Mouse (Mus musculus) right cerebral cortex, postnatal 4 days (tissue): ENCODE data around the gene Gm10719.
"Not testable (repeated sequence)": the region's sequence is repeated elsewhere in the genome, so short reads cannot be mapped to it uniquely, and the experiment has no call there.

Experiments
- DNase-seq: peaks from one replicate; pipeline ENCODE4 v3.0.0-alpha.2; 2022

The Gm10719 gene

DNA sequence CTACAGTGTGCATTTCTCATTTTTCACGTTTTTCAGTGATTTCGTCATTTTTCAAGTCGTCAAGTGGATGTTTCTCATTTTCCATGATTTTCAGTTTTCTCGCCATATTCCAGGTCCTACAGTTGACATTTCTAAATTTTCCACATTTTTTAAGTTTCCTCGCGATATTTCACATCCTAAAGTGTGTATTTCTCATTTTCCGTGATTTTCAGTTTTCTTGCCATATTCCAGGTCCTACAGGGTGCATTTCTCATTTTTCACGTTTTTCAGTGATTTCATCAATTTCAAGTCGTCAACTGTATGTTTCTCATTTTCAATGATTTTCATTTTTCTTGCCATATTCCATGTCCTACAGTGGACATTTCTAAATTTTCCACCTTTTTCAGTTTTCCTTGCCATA is at the start of gene Gm10719:
Gene Gm10719 (plus strand): TSS at position 301 of the 400 bp plus-strand sequence.
- not testable (repeated sequence) for DNase-seq

DNA sequence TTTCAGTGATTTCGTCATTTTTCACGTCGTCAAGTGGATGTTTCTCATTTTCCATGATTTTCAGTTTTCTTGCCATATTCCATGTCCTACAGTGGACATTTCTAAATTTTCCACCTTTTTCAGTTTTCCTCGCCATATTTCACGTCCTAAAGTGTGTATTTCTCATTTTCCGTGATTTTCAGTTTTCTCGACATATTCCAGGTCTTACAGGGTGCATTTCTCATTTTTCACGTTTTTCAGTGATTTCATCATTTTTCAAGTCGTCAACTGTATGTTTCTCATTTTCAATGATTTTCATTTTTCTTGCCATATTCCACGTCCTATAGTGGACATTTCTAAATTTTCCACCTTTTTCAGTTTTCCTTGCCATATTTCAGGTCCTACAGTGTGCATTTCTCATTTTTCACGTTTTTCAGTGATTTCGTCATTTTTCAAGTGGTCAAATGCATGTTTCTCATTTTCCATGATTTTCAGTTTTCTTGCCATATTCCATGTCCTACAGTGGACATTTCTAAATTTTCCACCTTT is 16.7 kb upstream of the Gm10719 start, which contains the start of gene Gm10722:
Gene Gm10722 (plus strand): TSS at position 478 of the 528 bp plus-strand sequence.
- DNase-seq = not testable (repeated sequence)

DNA sequence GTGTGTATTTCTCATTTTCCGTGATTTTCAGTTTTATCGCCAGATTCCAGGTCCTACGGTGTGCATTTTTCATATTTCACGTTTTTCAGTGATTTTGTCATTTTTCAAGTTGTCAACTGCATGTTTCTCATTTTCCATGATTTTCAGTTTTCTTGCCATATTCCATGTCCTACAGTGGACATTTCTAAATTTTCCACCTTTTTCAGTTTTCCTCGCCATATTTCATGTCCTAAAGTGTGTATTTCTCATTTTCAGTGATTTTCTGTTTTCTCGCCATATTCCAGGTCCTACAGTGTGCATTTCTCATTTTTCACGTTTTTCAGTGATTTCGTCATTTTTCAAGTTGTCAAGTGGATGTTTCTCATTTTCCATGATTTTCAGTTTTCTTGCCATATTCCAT is 16.2 kb upstream of the Gm10719 start:
- DNase-seq = not testable (repeated sequence)

DNA sequence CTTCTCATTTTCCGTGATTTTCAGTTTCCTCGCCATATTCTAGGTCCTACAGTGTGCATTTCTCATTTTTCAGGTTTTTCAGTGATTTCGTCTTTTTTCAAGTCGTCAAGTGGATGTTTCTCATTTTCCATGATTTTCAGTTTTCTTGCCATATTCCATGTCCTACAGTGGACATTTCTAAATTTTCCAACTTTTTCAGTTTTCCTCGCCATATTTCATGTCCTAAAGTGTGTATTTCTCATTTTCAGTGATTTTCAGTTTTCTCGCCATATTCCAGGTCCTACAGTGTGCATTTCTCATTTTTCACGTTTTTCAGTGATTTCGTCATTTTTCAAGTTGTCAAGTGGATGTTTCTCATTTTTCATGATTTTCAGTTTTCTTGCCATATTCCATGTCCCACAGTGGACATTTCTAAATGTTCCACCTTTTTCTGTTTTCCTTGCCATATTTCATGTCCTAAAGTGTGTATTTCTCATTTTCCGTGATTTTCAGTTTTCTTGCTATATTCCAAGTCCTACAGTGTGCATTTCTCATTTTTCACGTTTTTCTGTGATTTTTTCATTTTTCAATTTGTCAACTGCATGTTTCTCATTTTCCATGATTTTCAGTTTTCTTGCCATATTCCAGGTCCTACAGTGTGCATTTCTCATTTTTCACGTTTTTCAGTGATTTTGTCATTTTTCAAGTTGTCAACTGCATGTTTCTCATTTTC is 15.1 kb upstream of the Gm10719 start:
- DNase-seq = peak; percentile 15

DNA sequence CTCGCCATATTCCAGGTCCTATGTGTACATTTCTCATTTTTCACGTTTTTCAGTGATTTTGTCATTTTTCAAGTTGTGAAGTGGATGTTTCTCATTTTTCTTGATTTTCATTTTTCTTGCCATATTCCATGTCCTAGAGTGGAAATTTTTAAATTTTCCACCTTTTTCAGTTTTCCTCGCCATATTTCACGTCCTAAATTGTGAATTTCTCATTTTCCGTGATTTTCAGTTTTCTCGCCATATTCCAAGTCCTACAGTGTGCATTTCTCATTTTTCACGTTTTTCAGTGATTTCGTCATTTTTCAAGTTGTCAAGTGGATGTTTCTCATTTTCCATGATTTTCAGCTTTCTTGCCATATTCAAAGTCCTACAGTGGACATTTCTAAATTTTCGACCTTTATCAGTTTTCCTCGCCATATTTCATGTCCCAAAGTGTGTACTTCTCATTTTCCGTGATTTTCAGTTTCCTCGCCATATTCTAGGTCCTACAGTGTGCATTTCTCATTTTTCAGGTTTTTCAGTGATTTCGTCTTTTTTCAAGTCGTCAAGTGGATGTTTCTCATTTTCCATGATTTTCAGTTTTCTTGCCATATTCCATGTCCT is 14.3 kb upstream of the Gm10719 start, which contains the start of gene Gm11168:
Gene Gm11168 (plus strand): TSS at position 553 of the 603 bp plus-strand sequence.
- DNase-seq = not testable (repeated sequence)

DNA sequence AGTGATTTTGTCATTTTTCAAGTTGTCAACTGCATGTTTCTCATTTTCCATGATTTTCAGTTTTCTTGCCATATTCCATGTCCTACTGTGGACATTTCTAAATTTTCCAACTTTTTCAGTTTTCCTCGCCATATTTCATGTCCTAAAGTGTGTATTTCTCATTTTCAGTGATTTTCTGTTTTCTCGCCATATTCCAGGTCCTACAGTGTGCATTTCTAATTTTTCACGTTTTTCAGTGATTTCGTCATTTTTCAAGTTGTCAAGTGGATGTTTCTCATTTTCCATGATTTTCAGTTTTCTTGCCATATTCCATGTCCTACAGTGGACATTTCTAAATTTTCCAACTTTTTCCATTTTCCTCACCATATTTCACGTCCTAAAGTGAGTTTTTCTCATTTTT is 11.0 kb upstream of the Gm10719 start:
- not testable (repeated sequence) for DNase-seq

DNA sequence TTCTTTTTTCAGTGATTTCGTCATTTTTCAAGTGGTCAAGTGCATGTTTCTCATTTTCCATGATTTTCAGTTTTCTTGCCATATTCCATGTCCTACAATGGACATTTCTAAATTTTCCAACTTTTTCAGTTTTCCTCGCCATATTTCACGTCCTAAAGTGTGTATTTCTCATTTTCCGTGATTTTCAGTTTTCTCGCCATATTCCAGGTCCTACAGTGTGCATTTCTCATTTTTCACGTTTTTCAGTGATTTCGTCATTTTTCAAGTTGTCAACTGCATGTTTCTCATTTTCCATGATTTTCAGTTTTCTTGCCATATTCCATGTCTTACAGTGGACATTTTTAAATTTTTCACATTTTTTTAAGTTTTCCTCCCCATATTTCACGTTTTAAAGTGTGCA is 10.6 kb upstream of the Gm10719 start:
- DNase-seq = not testable (repeated sequence)

DNA sequence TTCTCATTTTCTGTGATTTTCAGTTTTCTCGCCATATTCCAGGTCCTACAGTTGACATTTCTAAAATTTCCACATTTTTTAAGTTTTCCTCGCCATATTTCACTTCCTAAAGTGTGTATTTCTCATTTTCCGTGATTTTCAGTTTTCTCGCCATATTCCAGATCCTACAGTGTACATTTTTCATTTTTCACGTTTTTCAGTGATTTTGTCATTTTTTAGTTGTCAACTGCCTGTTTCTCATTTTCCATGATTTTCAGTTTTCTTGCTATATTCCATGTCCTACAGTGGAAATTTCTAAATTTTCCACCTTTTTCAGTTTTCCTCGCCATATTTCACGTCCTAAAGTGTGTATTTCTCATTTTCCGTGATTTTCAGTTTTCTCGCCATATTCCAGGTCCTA is 9.9 kb upstream of the Gm10719 start:
- DNase-seq = not testable (repeated sequence)

DNA sequence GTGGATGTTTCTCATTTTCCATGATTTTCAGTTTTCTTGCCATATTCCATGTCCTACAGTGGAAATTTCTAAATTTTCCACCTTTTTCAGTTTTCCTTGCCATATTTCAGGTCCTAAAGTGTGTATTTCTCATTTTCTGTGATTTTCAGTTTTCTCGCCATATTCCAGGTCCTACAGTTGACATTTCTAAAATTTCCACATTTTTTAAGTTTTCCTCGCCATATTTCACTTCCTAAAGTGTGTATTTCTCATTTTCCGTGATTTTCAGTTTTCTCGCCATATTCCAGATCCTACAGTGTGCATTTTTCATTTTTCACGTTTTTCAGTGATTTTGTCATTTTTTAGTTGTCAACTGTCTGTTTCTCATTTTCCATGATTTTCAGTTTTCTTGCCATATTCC is 7.9 kb upstream of the Gm10719 start:
- DNase-seq = not testable (repeated sequence)

DNA sequence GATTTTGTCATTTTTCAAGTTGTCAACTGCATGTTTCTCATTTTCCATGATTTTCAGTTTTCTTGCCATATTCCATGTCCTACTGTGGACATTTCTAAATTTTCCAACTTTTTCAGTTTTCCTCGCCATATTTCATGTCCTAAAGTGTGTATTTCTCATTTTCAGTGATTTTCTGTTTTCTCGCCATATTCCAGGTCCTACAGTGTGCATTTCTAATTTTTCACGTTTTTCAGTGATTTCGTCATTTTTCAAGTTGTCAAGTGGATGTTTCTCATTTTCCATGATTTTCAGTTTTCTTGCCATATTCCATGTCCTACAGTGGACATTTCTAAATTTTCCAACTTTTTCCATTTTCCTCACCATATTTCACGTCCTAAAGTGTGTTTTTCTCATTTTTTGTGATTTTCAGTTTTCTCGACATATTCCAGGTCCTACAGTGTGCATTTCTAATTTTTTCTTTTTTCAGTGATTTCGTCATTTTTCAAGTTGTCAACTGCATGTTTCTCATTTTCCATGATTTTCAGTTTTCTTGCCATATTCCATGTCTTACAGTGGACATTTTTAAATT is 5.1 kb upstream of the Gm10719 start:
- DNase-seq = not testable (repeated sequence)

DNA sequence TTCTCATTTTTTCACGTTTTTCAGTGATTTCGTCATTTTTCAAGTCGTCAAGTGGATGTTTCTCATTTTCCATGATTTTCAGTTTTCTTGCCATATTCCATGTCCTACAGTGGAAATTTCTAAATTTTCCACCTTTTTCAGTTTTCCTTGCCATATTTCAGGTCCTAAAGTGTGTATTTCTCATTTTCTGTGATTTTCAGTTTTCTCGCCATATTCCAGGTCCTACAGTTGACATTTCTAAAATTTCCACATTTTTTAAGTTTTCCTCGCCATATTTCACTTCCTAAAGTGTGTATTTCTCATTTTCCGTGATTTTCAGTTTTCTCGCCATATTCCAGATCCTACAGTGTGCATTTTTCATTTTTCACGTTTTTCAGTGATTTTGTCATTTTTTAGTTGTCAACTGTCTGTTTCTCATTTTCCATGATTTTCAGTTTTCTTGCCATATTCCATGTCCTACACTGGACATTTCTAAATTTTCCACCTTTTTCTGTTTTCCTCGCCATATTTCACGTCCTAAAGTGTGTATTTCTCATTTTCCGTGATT is 4.4 kb upstream of the Gm10719 start, which contains the start of gene Gm10721:
Gene Gm10721 (plus strand): TSS at position 408 of the 547 bp plus-strand sequence.
- DNase-seq = not testable (repeated sequence)

DNA sequence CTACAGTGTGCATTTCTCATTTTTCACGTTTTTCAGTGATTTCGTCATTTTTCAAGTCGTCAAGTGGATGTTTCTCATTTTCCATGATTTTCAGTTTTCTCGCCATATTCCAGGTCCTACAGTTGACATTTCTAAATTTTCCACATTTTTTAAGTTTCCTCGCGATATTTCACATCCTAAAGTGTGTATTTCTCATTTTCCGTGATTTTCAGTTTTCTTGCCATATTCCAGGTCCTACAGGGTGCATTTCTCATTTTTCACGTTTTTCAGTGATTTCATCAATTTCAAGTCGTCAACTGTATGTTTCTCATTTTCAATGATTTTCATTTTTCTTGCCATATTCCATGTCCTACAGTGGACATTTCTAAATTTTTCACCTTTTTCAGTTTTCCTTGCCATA is 1.9 kb upstream of the Gm10719 start, which contains the start of gene Gm10720:
Gene Gm10720 (plus strand): TSS at position 301 of the 400 bp plus-strand sequence.
- DNase-seq = not testable (repeated sequence)

DNA sequence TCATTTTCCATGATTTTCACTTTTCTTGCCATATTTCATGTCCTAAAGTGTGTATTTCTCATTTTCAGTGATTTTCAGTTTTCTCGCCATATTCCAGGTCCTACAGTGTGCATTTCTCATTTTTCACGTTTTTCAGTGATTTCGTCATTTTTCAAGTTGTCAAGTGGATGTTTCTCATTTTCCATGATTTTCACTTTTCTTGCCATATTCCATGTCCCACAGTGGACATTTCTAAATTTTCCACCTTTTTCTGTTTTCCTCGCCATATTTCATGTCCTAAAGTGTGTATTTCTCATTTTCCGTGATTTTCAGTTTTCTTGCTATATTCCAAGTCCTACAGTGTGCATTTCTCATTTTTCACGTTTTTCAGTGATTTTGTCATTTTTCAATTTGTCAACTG is 1.3 kb upstream of the Gm10719 start:
- not testable (repeated sequence) for DNase-seq

DNA sequence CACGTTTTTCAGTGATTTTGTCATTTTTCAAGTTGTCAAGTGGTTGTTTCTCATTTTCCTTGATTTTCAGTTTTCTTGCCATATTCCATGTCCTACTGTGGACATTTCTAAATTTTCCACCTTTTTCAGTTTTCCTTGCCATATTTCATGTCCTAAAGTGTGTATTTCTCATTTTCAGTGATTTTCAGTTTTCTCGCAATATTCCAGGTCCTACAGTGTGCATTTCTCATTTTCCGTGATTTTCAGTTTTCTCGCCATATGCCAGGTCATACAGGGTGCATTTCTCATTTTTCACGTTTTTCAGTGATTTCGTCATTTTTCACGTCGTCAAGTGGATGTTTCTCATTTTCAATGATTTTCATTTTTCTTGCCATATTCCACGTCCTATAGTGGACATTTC is 1.7 kb downstream of the Gm10719 start:
- peak; percentile 32 for DNase-seq

DNA sequence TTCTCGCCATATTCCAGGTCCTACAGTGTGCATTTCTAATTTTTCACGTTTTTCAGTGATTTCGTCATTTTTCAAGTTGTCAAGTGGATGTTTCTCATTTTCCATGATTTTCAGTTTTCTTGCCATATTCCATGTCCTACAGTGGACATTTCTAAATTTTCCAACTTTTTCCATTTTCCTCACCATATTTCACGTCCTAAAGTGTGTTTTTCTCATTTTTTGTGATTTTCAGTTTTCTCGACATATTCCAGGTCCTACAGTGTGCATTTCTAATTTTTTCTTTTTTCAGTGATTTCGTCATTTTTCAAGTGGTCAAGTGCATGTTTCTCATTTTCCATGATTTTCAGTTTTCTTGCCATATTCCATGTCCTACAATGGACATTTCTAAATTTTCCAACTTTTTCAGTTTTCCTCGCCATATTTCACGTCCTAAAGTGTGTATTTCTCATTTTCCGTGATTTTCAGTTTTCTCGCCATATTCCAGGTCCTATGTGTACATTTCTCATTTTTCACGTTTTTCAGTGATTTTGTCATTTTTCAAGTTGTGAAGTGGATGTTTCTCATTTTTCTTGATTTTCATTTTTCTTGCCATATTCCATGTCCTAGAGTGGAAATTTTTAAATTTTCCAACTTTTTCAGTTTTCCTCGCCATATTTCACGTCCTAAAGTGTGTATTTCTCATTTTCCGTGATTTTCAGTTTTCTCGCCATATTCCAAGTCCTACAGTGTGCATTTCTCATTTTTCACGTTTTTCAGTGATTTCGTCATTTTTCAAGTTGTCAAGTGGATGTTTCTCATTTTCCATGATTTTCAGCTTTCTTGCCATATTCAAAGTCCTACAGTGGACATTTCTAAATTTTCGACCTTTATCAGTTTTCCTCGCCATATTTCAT is 2.9 kb downstream of the Gm10719 start:
- DNase-seq = peak; percentile 2

DNA sequence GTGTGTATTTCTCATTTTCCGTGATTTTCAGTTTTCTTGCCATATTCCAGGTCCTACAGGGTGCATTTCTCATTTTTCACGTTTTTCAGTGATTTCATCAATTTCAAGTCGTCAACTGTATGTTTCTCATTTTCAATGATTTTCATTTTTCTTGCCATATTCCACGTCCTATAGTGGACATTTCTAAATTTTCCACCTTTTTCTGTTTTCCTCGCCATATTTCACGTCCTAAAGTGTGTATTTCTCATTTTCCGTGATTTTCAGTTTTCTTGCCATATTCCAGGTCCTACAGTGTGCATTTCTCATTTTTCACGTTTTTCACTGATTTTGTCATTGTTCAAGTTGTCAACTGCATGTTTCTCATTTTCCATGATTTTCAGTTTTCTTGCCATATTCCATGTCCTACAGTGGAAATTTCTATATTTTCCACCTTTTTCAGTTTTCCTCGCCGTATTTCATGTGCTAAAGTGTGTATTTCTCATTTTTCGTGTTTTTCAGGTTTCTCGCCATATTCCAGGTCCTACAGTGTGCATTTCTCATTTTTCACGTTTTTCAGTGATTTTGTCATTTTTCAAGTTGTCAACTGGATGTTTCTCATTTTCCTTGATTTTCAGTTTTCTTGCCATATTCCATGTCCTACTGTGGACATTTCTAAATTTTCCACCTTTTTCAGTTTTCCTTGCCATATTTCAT is 5.3 kb downstream of the Gm10719 start:
- not testable (repeated sequence) for DNase-seq

DNA sequence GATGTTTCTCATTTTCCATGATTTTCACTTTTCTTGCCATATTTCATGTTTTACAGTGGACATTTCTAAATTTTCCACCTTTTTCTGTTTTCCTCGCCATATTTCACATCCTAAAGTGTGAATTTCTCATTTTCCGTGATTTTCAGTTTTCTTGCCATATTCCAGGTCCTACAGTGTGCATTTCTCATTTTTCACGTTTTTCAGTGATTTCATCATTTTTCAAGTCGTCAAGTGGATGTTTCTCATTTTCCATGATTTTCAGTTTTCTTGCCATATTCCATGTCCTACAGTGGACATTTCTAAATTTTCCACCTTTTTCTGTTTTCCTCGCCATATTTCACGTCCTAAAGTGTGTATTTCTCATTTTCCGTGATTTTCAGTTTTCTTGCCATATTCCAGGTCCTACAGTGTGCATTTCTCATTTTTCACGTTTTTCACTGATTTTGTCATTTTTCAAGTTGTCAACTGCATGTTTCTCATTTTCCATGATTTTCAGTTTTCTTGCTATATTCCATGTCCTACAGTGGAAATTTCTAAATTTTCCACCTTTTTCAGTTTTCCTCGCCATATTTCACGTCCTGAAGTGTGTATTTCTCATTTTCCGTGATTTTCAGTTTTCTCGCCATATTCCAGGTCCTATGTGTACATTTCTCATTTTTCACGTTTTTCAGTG is 6.2 kb downstream of the Gm10719 start, which contains the start of gene Gm10718:
Gene Gm10718 (plus strand): TSS at position 236 of the 673 bp plus-strand sequence.
- DNase-seq = not testable (repeated sequence)

DNA sequence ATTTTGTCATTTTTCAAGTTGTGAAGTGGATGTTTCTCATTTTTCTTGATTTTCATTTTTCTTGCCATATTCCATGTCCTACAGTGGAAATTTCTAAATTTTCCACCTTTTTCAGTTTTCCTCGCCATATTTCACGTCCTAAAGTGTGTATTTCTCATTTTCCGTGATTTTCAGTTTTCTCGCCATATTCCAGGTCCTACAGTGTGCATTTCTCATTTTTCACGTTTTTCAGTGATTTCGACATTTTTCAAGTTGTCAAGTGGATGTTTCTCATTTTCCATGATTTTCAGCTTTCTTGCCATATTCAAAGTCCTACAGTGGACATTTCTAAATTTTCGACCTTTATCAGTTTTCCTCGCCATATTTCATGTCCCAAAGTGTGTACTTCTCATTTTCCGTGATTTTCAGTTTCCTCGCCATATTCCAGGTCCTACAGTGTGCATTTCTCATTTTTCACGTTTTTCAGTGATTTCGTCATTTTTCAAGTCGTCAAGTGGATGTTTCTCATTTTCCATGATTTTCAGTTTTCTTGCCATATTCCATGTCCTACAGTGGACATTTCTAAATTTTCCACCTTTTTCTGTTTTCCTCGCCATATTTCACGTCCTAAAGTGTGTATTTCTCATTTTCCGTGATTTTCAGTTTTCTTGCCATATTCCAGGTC is 6.9 kb downstream of the Gm10719 start:
- not testable (repeated sequence) for DNase-seq

DNA sequence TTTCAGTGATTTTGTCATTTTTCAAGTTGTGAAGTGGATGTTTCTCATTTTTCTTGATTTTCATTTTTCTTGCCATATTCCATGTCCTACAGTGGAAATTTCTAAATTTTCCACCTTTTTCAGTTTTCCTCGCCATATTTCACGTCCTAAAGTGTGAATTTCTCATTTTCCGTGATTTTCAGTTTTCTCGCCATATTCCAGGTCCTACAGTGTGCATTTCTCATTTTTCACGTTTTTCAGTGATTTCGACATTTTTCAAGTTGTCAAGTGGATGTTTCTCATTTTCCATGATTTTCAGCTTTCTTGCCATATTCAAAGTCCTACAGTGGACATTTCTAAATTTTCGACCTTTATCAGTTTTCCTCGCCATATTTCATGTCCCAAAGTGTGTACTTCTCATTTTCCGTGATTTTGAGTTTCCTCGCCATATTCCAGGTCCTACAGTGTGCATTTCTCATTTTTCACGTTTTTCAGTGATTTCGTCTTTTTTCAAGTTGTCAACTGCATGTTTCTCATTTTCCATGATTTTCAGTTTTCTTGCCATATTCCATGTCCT is 7.8 kb downstream of the Gm10719 start, which contains the start of gene Gm10717:
Gene Gm10717 (plus strand): TSS at position 506 of the 556 bp plus-strand sequence.
- not testable (repeated sequence) for DNase-seq

DNA sequence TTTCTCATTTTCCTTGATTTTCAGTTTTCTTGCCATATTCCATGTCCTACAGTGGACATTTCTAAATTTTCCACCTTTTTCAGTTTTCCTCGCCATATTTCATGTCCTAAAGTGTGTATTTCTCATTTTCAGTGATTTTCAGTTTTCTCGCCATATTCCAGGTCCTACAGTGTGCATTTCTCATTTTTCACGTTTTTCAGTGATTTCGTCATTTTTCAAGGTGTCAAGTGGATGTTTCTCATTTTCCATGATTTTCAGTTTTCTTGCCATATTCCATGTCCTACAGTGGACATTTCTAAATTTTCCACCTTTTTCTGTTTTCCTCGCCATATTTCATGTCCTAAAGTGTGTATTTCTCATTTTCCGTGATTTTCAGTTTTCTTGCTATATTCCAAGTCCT is 8.4 kb downstream of the Gm10719 start:
- DNase-seq = peak; percentile 2
